Mouse (Mus musculus): ENCODE measurements around the gene Prkcb. TPM values are rescaled to one million over a fixed set of nuclear protein-coding genes. Genes with fewer than 3 reads are reported as not detected.

The Prkcb gene
- polyA plus RNA-seq, 1 experiment from 2014 or later, result 3.2 TPM

DNA sequence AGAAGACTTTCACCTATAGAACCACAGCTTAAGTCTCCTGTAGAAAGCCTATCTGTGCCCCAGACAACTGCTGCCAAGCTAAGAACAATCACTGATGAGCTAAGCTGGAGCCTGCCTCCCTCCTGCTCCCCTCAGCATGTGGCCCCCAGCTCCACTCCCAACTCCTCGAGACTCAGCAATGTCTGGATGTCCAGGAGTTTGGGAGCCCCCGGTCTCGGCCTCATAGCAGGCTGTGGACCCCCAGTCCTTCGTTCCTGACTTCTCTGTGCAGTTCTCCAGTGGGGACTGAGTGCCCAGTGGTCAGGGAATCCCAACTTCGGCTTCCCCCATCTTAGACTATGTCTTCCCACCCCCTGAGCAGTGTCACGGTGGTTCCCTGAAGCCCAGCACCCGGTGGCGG, 96.3 kb downstream of the Prkcb start:
- no peak for DNase-seq (ENCODE audit: low spot score)
- peaks cover 23% of the 10 kb centered on the region for H3K4me1 ChIP-seq
- H3K27me3 ChIP-seq (replicated peaks; ENCODE audit: low read depth, poor library complexity, severe bottlenecking), result no peaks in the 10 kb centered on the region
- no peak overlapping the region for H3K4me3 ChIP-seq
- H3K36me3 ChIP-seq (replicated peaks), result no peaks in the 10 kb centered on the region
- WGBS, result 84% methylated on average over 8 of the region's 8 CpGs
- no peak overlapping the region for H3K27ac ChIP-seq (replicated peaks)
- no peaks in the 10 kb centered on the region for H3K9me3 ChIP-seq

DNA sequence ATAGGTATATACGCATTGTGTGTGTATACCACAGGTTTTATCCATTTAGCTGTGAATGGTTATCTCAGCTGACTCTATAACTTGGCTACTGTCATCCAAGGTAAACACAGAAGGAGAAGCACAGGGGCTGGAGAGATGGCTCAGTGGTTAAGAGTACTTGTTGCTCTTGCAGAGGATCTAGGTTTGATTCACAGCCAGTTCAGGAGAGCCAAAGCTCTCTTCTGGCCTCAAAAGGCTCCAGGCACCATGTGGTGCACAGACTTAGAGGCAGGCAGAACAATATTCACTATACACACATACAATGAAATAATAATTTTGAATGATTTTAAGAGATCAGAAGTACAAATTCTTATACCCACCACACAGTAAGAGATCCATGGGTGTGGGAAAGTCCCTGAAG, 98.0 kb downstream of the Prkcb start:
- Histone ChIP-seq H3K27ac (replicated peaks) (no peak overlapping the region), H3K4me1 (peaks cover 20% of the 10 kb centered on the region; the same call in 1 of the 2 replicates), H3K36me3 (replicated peaks) (no peaks in the 10 kb centered on the region), H3K9me3 (no peaks in the 10 kb centered on the region), H3K27me3 (replicated peaks; ENCODE audit: low read depth, poor library complexity, severe bottlenecking) (no peaks in the 10 kb centered on the region), H3K4me3 (no peak overlapping the region)
- 95% methylated on average over 1 of the region's 1 CpGs for WGBS
- no peak for DNase-seq (ENCODE audit: low spot score)

- WGBS, result 76% methylated on average over 4 of the region's 4 CpGs
- H3K27ac ChIP-seq (replicated peaks), result no peak overlapping the region; the same call in 1 of the 2 replicates
- H3K9me3 ChIP-seq, result no peaks in the 10 kb centered on the region
- H3K4me3 ChIP-seq, result no peak overlapping the region
- H3K4me1 ChIP-seq, result peaks cover 18% of the 10 kb centered on the region; the same call in 1 of the 2 replicates
- no peaks in the 10 kb centered on the region for H3K27me3 ChIP-seq (replicated peaks; ENCODE audit: low read depth, poor library complexity, severe bottlenecking)
- no peak for DNase-seq (ENCODE audit: low spot score)
- H3K36me3 ChIP-seq (replicated peaks), result no peaks in the 10 kb centered on the region
Observed at GRCm38 (mm10) chr7:122387896-122388295, 99.3 kb downstream of the Prkcb start.

DNA sequence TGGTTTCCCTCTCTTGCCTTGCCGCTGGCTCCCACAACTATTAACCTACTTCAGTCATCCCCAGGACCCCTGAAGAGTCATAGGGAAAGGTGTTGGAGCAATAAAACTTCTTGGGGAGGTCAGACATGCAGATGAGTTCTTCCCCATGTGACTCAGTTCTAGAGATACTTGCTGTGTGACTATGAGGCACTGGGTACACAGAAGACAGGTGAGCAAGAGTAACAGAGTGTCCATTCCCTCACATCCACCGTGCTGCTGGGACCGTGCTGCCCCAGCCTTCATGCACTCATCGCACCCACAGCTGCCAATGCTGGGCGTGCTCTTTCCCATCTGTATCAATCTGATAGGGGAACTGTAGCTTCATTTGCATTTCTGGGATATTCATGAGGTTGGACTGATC, 100.3 kb downstream of the Prkcb start:
- H3K36me3 ChIP-seq (replicated peaks), result no peaks in the 10 kb centered on the region
- peaks cover 18% of the 10 kb centered on the region; the same call in 1 of the 2 replicates for H3K4me1 ChIP-seq
- 0 out of 2 replicates have a peak overlapping the region, but pooled peaks have one; percentile 19 for H3K27ac ChIP-seq (replicated peaks)
- WGBS, result 88% methylated on average over 5 of the region's 5 CpGs
- DNase-seq (ENCODE audit: low spot score), result no peak
- no peak overlapping the region for H3K4me3 ChIP-seq
- no peaks in the 10 kb centered on the region for H3K27me3 ChIP-seq (replicated peaks; ENCODE audit: low read depth, poor library complexity, severe bottlenecking)
- no peaks in the 10 kb centered on the region for H3K9me3 ChIP-seq

GRCm38 (mm10) chr7:122389633-122390032, 101.1 kb downstream of the Prkcb start:
- Histone ChIP-seq H3K27me3 (replicated peaks; ENCODE audit: low read depth, poor library complexity, severe bottlenecking) (no peaks in the 10 kb centered on the region), H3K4me3 (no peak overlapping the region), H3K36me3 (replicated peaks) (no peaks in the 10 kb centered on the region), H3K4me1 (peaks cover 18% of the 10 kb centered on the region; the same call in 1 of the 2 replicates), H3K27ac (replicated peaks) (no peak overlapping the region), H3K9me3 (no peaks in the 10 kb centered on the region)
- DNase-seq (ENCODE audit: low spot score), result no peak
- 52% methylated on average over 6 of the region's 6 CpGs for WGBS

- peaks cover 18% of the 10 kb centered on the region; the same call in 1 of the 2 replicates for H3K4me1 ChIP-seq
- no peaks in the 10 kb centered on the region for H3K9me3 ChIP-seq
- H3K4me3 ChIP-seq, result no peak overlapping the region
- 76% methylated on average over 5 of the region's 5 CpGs for WGBS
- H3K27me3 ChIP-seq (replicated peaks; ENCODE audit: low read depth, poor library complexity, severe bottlenecking), result no peaks in the 10 kb centered on the region
- no peak for DNase-seq (ENCODE audit: low spot score)
- no peak overlapping the region for H3K27ac ChIP-seq (replicated peaks)
- H3K36me3 ChIP-seq (replicated peaks), result no peaks in the 10 kb centered on the region
Observed at GRCm38 (mm10) chr7:122390200-122390599, 101.6 kb downstream of the Prkcb start.

DNA sequence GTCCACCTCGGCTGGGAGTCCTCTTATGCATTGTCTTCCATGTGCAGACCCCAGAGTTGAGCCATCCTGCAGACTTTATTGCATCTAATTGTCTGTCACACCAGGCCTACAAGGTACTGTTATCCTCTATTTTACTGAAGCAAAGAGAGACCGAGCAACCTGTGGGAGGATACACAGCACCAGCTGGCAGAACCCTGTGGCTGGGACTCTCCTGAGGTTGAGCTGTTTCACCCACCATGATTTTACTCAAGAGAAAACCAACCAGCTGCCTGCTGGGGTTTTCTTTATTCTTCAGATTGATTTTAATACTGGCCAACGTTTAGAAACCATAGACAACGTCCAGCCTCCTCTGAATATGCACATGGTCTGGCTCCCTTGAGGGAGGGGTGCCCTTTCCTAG, 102.1 kb downstream of the Prkcb start:
- DNase-seq (ENCODE audit: low spot score), result no peak
- H3K27me3 ChIP-seq (replicated peaks; ENCODE audit: low read depth, poor library complexity, severe bottlenecking), result no peaks in the 10 kb centered on the region
- 75% methylated on average over 4 of the region's 4 CpGs for whole genome bisulfite sequencing
- no peaks in the 10 kb centered on the region for H3K36me3 ChIP-seq (replicated peaks)
- no peak overlapping the region for H3K4me3 ChIP-seq
- peaks cover 18% of the 10 kb centered on the region; the same call in 1 of the 2 replicates for H3K4me1 ChIP-seq
- no peaks in the 10 kb centered on the region for H3K9me3 ChIP-seq
- H3K27ac ChIP-seq (replicated peaks), result no peak overlapping the region

GRCm38 (mm10) chr7:122391382-122391781, 102.8 kb downstream of the Prkcb start:
- 66% methylated on average over 3 of the region's 3 CpGs for WGBS
- Histone ChIP-seq H3K4me3 (no peak overlapping the region), H3K27ac (replicated peaks) (no peak overlapping the region), H3K27me3 (replicated peaks; ENCODE audit: low read depth, poor library complexity, severe bottlenecking) (no peaks in the 10 kb centered on the region), H3K36me3 (replicated peaks) (no peaks in the 10 kb centered on the region), H3K4me1 (peaks cover 18% of the 10 kb centered on the region; the same call in 1 of the 2 replicates), H3K9me3 (no peaks in the 10 kb centered on the region)
- DNase-seq (ENCODE audit: low spot score), result no peak

DNA sequence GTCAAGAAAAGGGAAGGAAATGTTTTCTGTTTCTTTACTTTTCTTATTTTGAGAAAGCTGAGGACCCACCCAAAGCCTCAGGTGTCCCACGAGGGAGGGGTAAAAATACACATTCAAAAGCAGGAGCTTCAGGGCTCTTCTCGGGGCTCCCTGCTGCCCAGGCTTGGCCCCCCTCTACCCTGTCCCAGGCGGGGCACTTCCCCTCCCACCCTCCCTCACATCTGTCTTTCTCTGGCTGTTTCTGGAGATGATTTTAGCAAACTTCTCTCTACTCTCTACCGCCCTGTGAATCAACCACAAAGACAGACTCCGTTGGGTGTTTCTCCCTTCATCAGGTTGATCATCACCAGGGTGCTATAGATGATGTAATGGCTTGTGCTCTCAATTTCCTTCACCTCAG, 105.4 kb downstream of the Prkcb start:
- no peaks in the 10 kb centered on the region for H3K27me3 ChIP-seq (replicated peaks; ENCODE audit: low read depth, poor library complexity, severe bottlenecking)
- WGBS, result 60% methylated on average over 5 of the region's 5 CpGs
- H3K36me3 ChIP-seq (replicated peaks), result no peaks in the 10 kb centered on the region
- DNase-seq (ENCODE audit: low spot score), result no peak
- H3K4me1 ChIP-seq, result peaks cover 10% of the 10 kb centered on the region; the same call in 1 of the 2 replicates
- no peaks in the 10 kb centered on the region for H3K9me3 ChIP-seq
- no peak overlapping the region for H3K4me3 ChIP-seq
- H3K27ac ChIP-seq (replicated peaks), result no peak overlapping the region

DNA sequence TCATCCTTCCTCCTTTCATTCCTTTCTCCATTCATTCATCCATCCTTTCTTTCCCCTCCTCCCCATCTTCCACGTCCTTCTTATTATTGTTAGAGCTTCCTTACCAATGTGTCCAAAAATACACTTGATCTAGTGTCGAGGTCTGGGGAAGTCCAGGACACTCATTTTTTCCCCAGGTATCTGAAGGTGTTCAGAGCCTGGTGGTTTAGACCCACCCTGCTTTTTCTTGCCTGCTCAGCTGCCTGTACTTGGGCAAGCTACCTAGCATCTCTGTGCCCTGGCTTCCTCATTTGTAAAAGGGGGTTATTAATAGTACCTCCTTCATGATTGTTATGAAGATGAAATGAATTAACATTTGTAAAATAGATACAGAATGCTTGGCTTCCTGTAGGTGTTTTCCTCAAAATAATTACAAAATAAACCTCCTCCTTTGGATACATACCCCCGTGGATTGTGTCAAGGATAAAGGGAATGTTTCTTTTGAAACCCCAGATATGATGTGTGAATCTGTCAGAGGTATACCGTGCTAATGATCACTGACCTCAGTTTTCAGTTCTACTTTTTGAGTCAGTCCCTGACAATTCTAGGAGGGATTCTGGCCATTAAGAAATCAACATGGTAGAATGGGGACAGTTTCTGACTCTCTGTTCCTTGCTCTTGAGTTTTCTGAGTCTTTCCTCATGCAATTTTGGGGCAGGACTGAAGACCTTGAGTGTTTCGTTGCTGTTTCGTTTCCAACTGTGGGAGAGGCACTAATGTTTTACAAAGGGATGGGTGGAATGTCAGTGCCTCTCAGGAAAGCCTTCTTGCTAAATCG, 106.8 kb downstream of the Prkcb start:
- Histone ChIP-seq H3K4me1 (no peaks in the 10 kb centered on the region; the same call in 1 of the 2 replicates), H3K9me3 (no peaks in the 10 kb centered on the region), H3K4me3 (no peak overlapping the region), H3K27ac (replicated peaks) (no peak overlapping the region), H3K36me3 (replicated peaks) (no peaks in the 10 kb centered on the region), H3K27me3 (replicated peaks; ENCODE audit: low read depth, poor library complexity, severe bottlenecking) (no peaks in the 10 kb centered on the region)
- DNase-seq (ENCODE audit: low spot score), result no peak
- 80% methylated on average over 7 of the region's 7 CpGs for WGBS

DNA sequence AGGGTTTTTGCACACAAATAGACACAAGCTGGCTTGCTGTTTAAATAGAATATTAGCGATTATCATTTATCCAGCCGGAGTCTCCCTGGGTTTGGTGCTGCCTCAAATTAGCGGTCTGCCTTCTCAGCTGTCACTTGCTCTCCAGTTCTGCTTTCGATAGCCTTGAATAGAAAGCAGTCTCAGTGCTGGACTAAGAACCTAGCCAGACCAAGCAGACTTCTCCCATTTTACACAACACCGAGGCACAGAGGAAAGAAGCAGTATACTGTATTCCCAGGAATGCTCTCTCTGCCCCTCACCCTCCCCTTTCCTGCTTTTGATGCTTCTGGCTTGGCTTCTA, 107.4 kb downstream of the Prkcb start:
- Histone ChIP-seq H3K4me3 (no peak overlapping the region), H3K27ac (replicated peaks) (no peak overlapping the region), H3K4me1 (no peaks in the 10 kb centered on the region), H3K9me3 (no peaks in the 10 kb centered on the region), H3K27me3 (replicated peaks; ENCODE audit: low read depth, poor library complexity, severe bottlenecking) (no peaks in the 10 kb centered on the region), H3K36me3 (replicated peaks) (no peaks in the 10 kb centered on the region)
- DNase-seq (ENCODE audit: low spot score), result no peak
- WGBS, result 86% methylated on average over 5 of the region's 5 CpGs

DNA sequence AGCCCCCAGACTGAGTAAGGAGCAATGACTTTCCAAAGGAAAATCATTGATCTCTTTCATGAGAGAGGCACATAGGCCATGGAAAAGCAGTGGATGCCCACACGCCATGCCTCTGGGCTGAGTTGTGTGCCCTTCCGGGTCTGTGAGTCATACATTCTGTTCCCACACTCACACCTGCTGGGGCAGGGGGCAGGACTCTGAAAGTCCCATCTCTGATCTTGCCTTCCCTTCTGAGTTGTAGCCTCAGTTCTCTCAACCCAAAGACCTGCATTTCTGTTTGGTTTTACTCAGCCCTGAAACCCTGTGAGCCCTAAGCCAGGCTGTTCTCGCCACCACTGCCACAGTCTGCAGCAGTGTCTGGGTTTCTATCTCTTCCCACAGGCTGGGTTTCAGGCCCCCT, 109.1 kb downstream of the Prkcb start:
- H3K4me1 ChIP-seq, result no peaks in the 10 kb centered on the region
- no peaks in the 10 kb centered on the region for H3K36me3 ChIP-seq (replicated peaks)
- H3K27ac ChIP-seq (replicated peaks), result no peak overlapping the region
- no peaks in the 10 kb centered on the region for H3K9me3 ChIP-seq
- WGBS, result 90% methylated on average over 3 of the region's 3 CpGs
- no peaks in the 10 kb centered on the region for H3K27me3 ChIP-seq (replicated peaks; ENCODE audit: low read depth, poor library complexity, severe bottlenecking)
- DNase-seq (ENCODE audit: low spot score), result no peak
- no peak overlapping the region for H3K4me3 ChIP-seq

DNA sequence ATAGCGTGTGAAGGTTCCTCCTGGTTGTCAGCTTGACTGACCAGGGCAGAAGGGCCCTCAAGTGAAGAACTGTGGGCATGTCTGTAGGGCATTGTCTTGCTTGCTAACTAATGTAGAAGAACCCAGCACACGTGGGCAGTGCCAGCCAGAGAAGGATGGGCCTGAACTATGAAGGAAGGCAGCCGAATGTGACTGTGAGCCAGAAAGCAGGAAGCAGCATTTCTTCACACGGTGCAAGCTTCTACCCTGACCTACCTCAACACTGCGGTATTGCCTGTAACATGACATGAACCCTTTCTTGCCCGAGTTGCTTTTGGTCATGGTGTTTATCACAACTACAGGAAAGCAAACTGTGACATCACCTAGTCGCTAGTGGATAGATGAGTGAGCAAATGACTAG, 113.5 kb downstream of the Prkcb start:
- Histone ChIP-seq H3K36me3 (replicated peaks) (no peaks in the 10 kb centered on the region), H3K9me3 (no peaks in the 10 kb centered on the region), H3K27ac (replicated peaks) (no peak overlapping the region), H3K4me1 (peaks cover 14% of the 10 kb centered on the region), H3K27me3 (replicated peaks; ENCODE audit: low read depth, poor library complexity, severe bottlenecking) (0 out of 2 replicates have a peak, but pooled peaks cover 4% of the 10 kb centered on the region), H3K4me3 (no peak overlapping the region)
- WGBS, result 87% methylated on average over 7 of the region's 7 CpGs
- DNase-seq (ENCODE audit: low spot score), result no peak
